Mouse (Mus musculus) liver, embryonic 12.5 days (tissue): ENCODE results near the gene Cpne9. TPM values are rescaled to one million over a fixed set of nuclear protein-coding genes. Genes with fewer than 3 reads are reported as not detected.

Experiments
- ATAC-seq: fragments of 200-750 bp; cut with Nextera tagmentation; 2 replicates; pipeline ENCODE4 v1.8.0; 2017; ENCODE audit warnings: moderate number of reproducible peaks, mild to moderate bottlenecking, moderate library complexity
- H3K27ac ChIP-seq: fragments of 300-500 bp; sonication (generic); 2 replicates; pipeline ENCODE4 v1.5.1; 2016; ENCODE audit warnings: mild to moderate bottlenecking
- H3K27me3 ChIP-seq: fragments of 300-500 bp; sonication (generic); replicated peaks from 2 replicates; pipeline ENCODE4 v1.6.1; 2016; ENCODE audit warnings: mild to moderate bottlenecking, moderate library complexity
- H3K36me3 ChIP-seq: fragments of 300-500 bp; sonication (generic); 2 replicates; pipeline ENCODE4 v1.6.1; 2016; ENCODE audit warnings: mild to moderate bottlenecking, moderate library complexity
- H3K4me1 ChIP-seq: fragments of 300-500 bp; sonication (generic); 2 replicates; pipeline ENCODE4 v1.6.1; 2016
- H3K4me2 ChIP-seq: fragments of 300-500 bp; sonication (generic); 2 replicates; pipeline ENCODE4 v1.6.1; 2016; ENCODE audit warnings: mild to moderate bottlenecking, moderate library complexity
- H3K4me3 ChIP-seq: fragments of 300-500 bp; sonication (generic); 2 replicates; pipeline ENCODE4 v1.5.1; 2016; ENCODE audit warnings: mild to moderate bottlenecking, moderate library complexity
- H3K9ac ChIP-seq: fragments of 300-500 bp; sonication (generic); 2 replicates; pipeline ENCODE4 v1.6.1; 2016; ENCODE audit warnings: mild to moderate bottlenecking, moderate library complexity
- H3K9me3 ChIP-seq: fragments of 300-500 bp; sonication (generic); replicated peaks from 2 replicates; pipeline ENCODE4 v1.6.1; 2016; ENCODE audit warnings: mild to moderate bottlenecking, moderate library complexity
- WGBS: fragments of 180-500 bp; shearing (Covaris S2); methylation state at CpG from one replicate; pipeline ENCODE4 v1.1.7; 2016; ENCODE audit not compliant: insufficient replicate concordance; 5-methylcytosine and 5-hydroxymethylcytosine counted together
- polyA plus RNA-seq: library from polyadenylated mRNA; unstranded; fragments of >200 nt; fragmentation: Nextera tagmentation; extraction: Ambion mirVana; gene quantifications from 2 replicates; pipeline ENCODE4 v1.2.1, GENCODE M21; 2016

The Cpne9 gene
- polyA plus RNA-seq, 1 experiment from 2014 or later, result 0.02 TPM

DNA sequence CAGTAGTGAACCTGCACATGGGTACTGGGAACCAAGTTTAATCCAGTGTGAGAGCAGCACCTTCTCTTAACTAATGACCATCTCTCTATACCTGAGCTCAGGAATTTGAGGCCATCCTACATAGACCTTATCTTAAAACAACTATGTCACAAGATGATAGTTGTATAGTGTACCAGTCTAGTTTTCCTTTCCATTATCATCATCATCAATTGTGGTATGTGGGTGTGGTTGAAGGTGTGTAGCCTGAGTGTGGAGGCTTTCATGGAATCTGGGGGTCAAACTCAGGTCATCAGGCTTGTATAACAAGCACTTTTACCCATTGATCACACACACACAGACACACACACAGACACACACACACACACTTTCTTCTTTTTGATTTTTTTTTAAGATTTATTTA, 68.4 kb downstream of the Cpne9 start:
- Histone ChIP-seq H3K9ac (no peak overlapping the region), H3K4me1 (peaks cover 8% of the 10 kb centered on the region; the same call in 1 of the 2 replicates), H3K4me3 (no peak overlapping the region), H3K9me3 (no peaks in the 10 kb centered on the region), H3K36me3 (no peaks in the 10 kb centered on the region), H3K27ac (no peak overlapping the region), H3K4me2 (no peak overlapping the region), H3K27me3 (0 out of 2 replicates have a peak, but pooled peaks cover under 1% of the 10 kb centered on the region)
- no peak for ATAC-seq

DNA sequence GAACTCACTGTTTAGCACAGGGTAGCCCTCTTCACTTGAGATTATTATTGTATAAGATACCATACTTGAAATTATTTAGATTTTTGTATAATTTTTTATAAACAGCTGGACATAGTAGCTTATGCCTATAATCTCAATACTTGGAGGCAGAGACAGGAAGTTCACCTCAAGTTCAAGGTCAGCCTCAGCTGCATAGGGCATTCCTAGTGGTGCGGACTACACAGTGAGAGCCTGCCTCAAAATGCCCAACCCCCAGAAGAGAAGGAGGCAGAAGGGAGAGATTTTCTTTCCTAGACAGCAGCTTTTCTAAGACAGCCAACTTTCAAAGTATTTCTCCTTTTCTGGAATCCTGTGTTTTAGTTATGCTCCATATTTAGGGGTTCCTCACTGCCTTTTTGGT, 69.1 kb downstream of the Cpne9 start:
- Histone ChIP-seq H3K36me3 (no peaks in the 10 kb centered on the region), H3K4me3 (no peak overlapping the region), H3K27ac (no peak overlapping the region), H3K9me3 (no peaks in the 10 kb centered on the region), H3K9ac (no peak overlapping the region), H3K4me2 (no peak overlapping the region), H3K4me1 (peaks cover 8% of the 10 kb centered on the region; the same call in 1 of the 2 replicates), H3K27me3 (0 out of 2 replicates have a peak, but pooled peaks cover 5% of the 10 kb centered on the region)
- WGBS, result 76% methylated on average over 1 of the region's 1 CpGs
- no peak for ATAC-seq

DNA sequence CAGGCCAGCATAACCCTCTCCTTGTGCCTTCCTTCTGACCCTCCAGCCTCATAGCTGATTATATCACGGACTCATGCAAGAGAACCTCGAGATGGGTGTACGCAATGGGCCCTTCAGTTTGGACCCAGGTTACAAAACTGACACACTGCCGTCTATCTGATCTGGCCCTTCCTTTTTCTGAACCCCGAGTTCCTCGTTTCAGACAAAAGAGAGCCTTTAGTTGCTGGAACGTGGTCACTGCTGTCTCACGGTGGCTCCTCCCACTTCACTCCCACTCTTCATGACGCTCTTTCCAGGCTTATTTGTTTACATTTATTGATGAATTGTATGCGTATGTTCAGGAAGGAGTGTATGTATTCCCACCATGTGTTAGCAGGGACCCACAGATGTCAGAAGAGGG, 69.5 kb downstream of the Cpne9 start:
- H3K27me3 ChIP-seq, result 0 out of 2 replicates have a peak, but pooled peaks cover 5% of the 10 kb centered on the region

DNA sequence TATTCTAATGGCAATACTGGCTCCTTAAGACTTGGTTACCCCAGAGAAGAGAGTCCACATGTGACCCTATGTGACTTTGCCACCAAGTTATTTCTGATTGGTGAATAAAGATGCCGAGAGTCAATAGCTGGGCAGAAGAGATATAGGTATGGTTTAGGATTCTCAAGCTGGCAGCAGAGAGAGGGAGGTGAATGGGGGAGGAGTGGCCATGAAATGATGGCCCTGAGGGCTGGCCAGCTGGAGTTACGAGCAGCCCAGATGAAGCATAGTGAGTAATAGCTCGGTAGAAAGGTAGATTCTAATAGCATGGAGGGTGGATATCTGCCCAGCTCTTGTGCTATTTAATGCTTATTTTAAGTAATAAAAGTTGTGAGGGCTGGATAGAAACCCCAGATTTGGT, 70.7 kb downstream of the Cpne9 start:
- 67% methylated on average over 3 of the region's 3 CpGs for WGBS
- H3K9me3 ChIP-seq, result no peaks in the 10 kb centered on the region
- no peak for ATAC-seq

More for the DNA sequence above, 69.5 kb downstream of the Cpne9 start:
- Histone ChIP-seq H3K4me1 (peaks cover 8% of the 10 kb centered on the region; the same call in 1 of the 2 replicates), H3K36me3 (no peaks in the 10 kb centered on the region), H3K4me2 (no peak overlapping the region), H3K4me3 (no peak overlapping the region), H3K9me3 (no peaks in the 10 kb centered on the region), H3K27ac (no peak overlapping the region), H3K9ac (no peak overlapping the region)
- no peak for ATAC-seq
- 27% methylated on average over 10 of the region's 10 CpGs for WGBS

DNA sequence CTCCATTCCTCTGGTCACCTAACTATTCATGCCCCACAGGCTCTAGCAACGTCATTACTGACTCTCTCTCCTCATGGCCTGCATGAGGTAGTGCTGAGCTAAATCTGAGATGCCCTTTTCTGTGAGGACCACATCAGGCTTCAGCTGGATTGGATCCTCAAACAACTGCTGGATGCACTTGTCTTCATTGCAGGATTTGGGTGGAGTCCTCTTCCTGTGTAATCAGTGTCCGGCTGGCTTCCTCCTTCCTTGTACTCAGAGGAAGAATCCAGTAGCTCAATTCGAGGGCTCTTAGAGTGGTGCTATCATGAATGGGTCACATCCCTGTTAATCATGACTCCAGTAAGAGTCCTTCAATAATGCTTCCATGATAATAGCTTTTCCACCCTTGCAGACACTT, 71.6 kb downstream of the Cpne9 start:
- H3K36me3 ChIP-seq, result no peaks in the 10 kb centered on the region
- no peak for ATAC-seq
- H3K27me3 ChIP-seq, result 0 out of 2 replicates have a peak, but pooled peaks cover 5% of the 10 kb centered on the region
- H3K9ac ChIP-seq, result no peak overlapping the region
- H3K9me3 ChIP-seq, result no peaks in the 10 kb centered on the region
- H3K4me1 ChIP-seq, result peaks cover 8% of the 10 kb centered on the region; the same call in 1 of the 2 replicates
- H3K4me2 ChIP-seq, result no peak overlapping the region
- no peak overlapping the region for H3K27ac ChIP-seq
- H3K4me3 ChIP-seq, result no peak overlapping the region
- 48% methylated on average over 3 of the region's 3 CpGs for WGBS

More for the DNA sequence above, 70.7 kb downstream of the Cpne9 start:
- Histone ChIP-seq H3K4me1 (peaks cover 8% of the 10 kb centered on the region; the same call in 1 of the 2 replicates), H3K4me2 (no peak overlapping the region), H3K9ac (no peak overlapping the region), H3K36me3 (no peaks in the 10 kb centered on the region), H3K4me3 (no peak overlapping the region), H3K27me3 (0 out of 2 replicates have a peak, but pooled peaks cover 5% of the 10 kb centered on the region), H3K27ac (no peak overlapping the region)

Other genes starting within 250 kb of the Cpne9 start
- gene Thumpd3, start 236.1 kb upstream of the Cpne9 start, polyA plus RNA-seq, result 53.1 and 57.0 TPM in 2 replicates
- gene Setd5, start 204.9 kb upstream of the Cpne9 start, polyA plus RNA-seq, result 27.2 and 30.1 TPM in 2 replicates
- 0.44 and 0.70 TPM in 2 replicates for gene Lhfpl4, start 86.9 kb upstream of the Cpne9 start, polyA plus RNA-seq
- gene Mtmr14, start 44.5 kb upstream of the Cpne9 start, polyA plus RNA-seq, result 24.8 and 26.5 TPM in 2 replicates
- gene Brpf1, start 24.8 kb downstream of the Cpne9 start, polyA plus RNA-seq, result 15.8 and 16.0 TPM in 2 replicates
- 8.7 and 9.1 TPM in 2 replicates for gene Ogg1, start 44.7 kb downstream of the Cpne9 start, polyA plus RNA-seq
- 31.5 TPM in 2 replicates for gene Camk1, start 61.7 kb downstream of the Cpne9 start, polyA plus RNA-seq
- 29.2 and 33.3 TPM in 2 replicates for gene Tada3, start 95.6 kb downstream of the Cpne9 start, polyA plus RNA-seq
- 275 and 294 TPM in 2 replicates for gene Arpc4, start 95.8 kb downstream of the Cpne9 start, polyA plus RNA-seq
- gene Ttll3, start 107.0 kb downstream of the Cpne9 start, polyA plus RNA-seq, result 1.1 and 1.3 TPM in 2 replicates
- gene Rpusd3, start 137.0 kb downstream of the Cpne9 start, polyA plus RNA-seq, result 19.8 and 22.2 TPM in 2 replicates
- gene Cidec, start 153.5 kb downstream of the Cpne9 start, polyA plus RNA-seq, result not detected in 2 replicates
- gene Jagn1, start 160.3 kb downstream of the Cpne9 start, polyA plus RNA-seq, result 56.0 and 57.1 TPM in 2 replicates
- 0.36 and 0.41 TPM in 2 replicates for gene Il17re, start 176.2 kb downstream of the Cpne9 start, polyA plus RNA-seq
- gene Il17rc, start 189.1 kb downstream of the Cpne9 start, polyA plus RNA-seq, result 4.7 and 5.1 TPM in 2 replicates
- gene Creld1, start 201.0 kb downstream of the Cpne9 start, polyA plus RNA-seq, result 9.6 and 10.9 TPM in 2 replicates
- gene Prrt3, start 219.6 kb downstream of the Cpne9 start, polyA plus RNA-seq, result 0.08 and 0.11 TPM in 2 replicates
- gene Emc3, start 249.3 kb downstream of the Cpne9 start, polyA plus RNA-seq, result 55.8 and 56.5 TPM in 2 replicates
- 13.8 and 16.4 TPM in 2 replicates for gene Fancd2, start 249.4 kb downstream of the Cpne9 start, polyA plus RNA-seq